Mouse (Mus musculus): Measurements from ENCODE around the gene Nos1.

DNA sequence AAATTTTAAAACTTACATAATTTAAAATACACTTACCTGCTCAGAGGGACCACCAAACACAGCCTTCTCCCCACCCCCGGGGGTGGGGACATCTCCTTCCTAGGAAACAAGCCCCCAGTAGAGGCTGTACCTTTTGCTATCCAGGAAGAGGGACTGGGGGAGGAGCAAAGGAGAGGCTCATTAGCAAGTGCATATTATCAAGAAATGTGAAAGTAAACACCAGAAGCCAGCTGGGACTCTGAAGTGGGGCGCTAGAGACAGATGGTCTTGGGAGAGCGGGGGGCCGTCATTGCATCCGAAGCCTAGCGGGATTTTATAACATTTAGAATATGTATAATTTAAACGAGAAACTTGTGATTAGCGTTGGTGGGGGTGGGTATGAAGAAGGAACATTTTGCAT, 158.6 kb downstream of the Nos1 start:
- no peak for TF ChIP-seq CTCF (IDR thresholded peaks at IDR 0.05; ENCODE audit: low read depth)
- TF ChIP-seq EP300 (IDR thresholded peaks at IDR 0.05; ENCODE audit: low read depth) = no peak

Measured in heart, postnatal 0 days (tissue).